Mouse (Mus musculus) liver, postnatal 0 days (tissue): Measurements from ENCODE around the gene Leng9.

Experiments used
- CTCF ChIP-seq: sonication (generic); IDR thresholded peaks from 2 replicates; pipeline ENCODE4 v1.5.1; 2016; ENCODE audit warnings: antibody characterized with exemption, low read depth
- EP300 ChIP-seq: IDR thresholded peaks from 2 replicates; pipeline ENCODE4 v1.6.1; 2016; ENCODE audit warnings: antibody characterized with exemption, low read depth, mild to moderate bottlenecking

- TF ChIP-seq CTCF: 0 out of 2 replicates have a peak, but pooled peaks have one; percentile 3
- TF ChIP-seq EP300: no peak
Measured at GRCm38 (mm10) chr7:4098832-4099231, 51.3 kb downstream of the Leng9 start.
